Mouse (Mus musculus) heart, adult 2 months (tissue): ENCODE results near the gene Epn3.

Experiments used
- CTCF ChIP-seq: fragments of 200-600 bp; IDR thresholded peaks from 2 replicates; pipeline ENCODE4 v1.8.1; 2022; ENCODE audit warnings: antibody characterized with exemption, mild to moderate bottlenecking, moderate library complexity
- EP300 ChIP-seq: fragments of 200-500 bp; IDR thresholded peaks from 2 replicates; pipeline ENCODE4 v1.6.1; 2011; ENCODE audit warnings: low read depth, low read length, control low read depth; ENCODE audit not compliant: insufficient read depth
- POLR2A ChIP-seq: fragments of 200-500 bp; IDR thresholded peaks from 2 replicates; pipeline ENCODE4 v1.6.1; 2011; ENCODE audit warnings: mild to moderate bottlenecking, low read depth, low read length, control low read depth; ENCODE audit not compliant: insufficient read depth

GRCm38 (mm10) chr11:94472585-94472915 is 27.2 kb downstream of the Epn3 start:
- TF ChIP-seq CTCF (no peak), POLR2A (no peak), EP300 (no peak)
